Comparison of ENCODE assay signal across 17 mouse cellular contexts in genomic region chr9:81676716-81677115, GRCm38 (mm10).
"Had no signal": no experiment of that assay in that cellular context is flagged by ENCODE, and none has a peak within 500 bp of the region (broad histone marks: within the 10 kb centered on the region; RNA-seq: fewer than 3 reads in every experiment).

No protein-coding gene starts in this region.

- H3K9ac ChIP-seq: limb, embryonic 12.5 days; liver, embryonic 14.5 days; lung, embryonic 14.5 days; midbrain, embryonic 12.5 days; neural tube, embryonic 13.5 days had no signal

- H3K27ac ChIP-seq: limb, embryonic 12.5 days; liver, embryonic 14.5 days; midbrain, embryonic 12.5 days; neural tube, embryonic 13.5 days had no signal

- H3K4me3 ChIP-seq: limb, embryonic 12.5 days; megakaryocyte, embryonic 14.5 days; midbrain, embryonic 12.5 days; neural tube, embryonic 13.5 days had no signal

- H3K27me3 ChIP-seq: limb, embryonic 12.5 days; megakaryocyte, embryonic 14.5 days; midbrain, embryonic 12.5 days; neural tube, embryonic 13.5 days had no signal

- ATAC-seq: intestine, embryonic 16.5 days; midbrain, embryonic 16.5 days had no signal

- DNase-seq: layer of hippocampus, adult 9-11 months; layer of hippocampus, postnatal 36 days; liver; lung, embryonic 14.5 days; lung, postnatal 10 days; lung, postnatal 4 days; retina, postnatal 1 day; right cerebral cortex, postnatal 4 days; spleen, adult 18-20 months; thymus, postnatal 4 days had no signal

- H3K4me1 ChIP-seq: limb, embryonic 12.5 days; megakaryocyte, embryonic 14.5 days; midbrain, embryonic 12.5 days; neural tube, embryonic 13.5 days had no signal

- H3K36me3 ChIP-seq: limb, embryonic 12.5 days; midbrain, embryonic 12.5 days; neural tube, embryonic 13.5 days had no signal

- H3K4me2 ChIP-seq: limb, embryonic 12.5 days; lung, embryonic 14.5 days; midbrain, embryonic 12.5 days; neural tube, embryonic 13.5 days had no signal
